Mouse (Mus musculus) layer of hippocampus, adult 9-11 months (tissue): ENCODE measurements around the gene Olfr1032.
"Not testable (repeated sequence)": the region's sequence is repeated elsewhere in the genome, so short reads cannot be mapped to it uniquely, and the experiment has no call there.

Experiments
- DNase-seq: peaks from one replicate; pipeline ENCODE4 v3.0.0; 2022

Olfr1032 gene

DNA sequence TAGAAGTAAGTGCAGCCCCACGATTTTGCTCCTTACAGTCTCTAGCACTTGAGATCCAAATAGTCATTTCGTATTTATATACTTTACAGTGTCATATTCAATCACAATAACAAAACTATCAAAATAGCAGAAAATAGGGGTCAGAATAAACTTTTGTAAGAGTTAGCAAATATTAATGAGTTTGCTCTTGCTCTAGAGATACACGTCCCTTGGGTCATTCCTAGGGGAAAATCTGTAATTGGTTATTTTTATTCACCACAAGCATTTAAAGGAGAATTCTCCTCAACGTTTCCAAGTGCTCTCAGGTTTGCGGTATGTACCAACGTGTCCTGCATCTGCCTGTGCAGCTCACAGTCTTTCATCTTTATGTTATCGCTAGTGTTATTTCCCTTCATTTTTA lies at the start of gene Olfr1032:
TSS of gene Olfr1032 (plus strand) at position 301 of the 400 bp plus-strand sequence.
- no peak for DNase-seq

DNA sequence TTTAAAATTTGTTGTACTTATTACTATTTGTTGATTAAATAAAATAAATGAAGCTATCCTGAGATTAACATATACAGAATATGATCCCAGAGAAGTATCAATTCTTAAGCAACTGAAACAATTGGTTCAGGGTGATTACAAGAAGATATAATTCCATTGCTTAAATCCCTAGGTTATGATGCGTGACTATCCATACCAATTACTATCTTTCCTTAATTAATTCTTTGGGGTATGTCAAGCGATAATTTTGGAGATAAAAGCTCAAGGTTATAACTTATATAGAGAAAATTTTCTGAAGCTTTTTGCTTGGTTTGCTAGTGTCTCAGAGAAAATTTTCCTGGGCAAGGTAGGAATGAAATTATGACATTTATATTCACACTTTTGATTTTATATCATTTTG lies 31.7 kb upstream of the Olfr1032 start, which contains the start of gene Olfr1029:
TSS of gene Olfr1029 (plus strand) at position 301 of the 400 bp plus-strand sequence.
- no peak for DNase-seq

- DNase-seq = no peak
These were observed 26.4 kb upstream of the Olfr1032 start, which contains the start of gene Olfr1030 for GRCm38 (mm10) chr2:85978976-85979375. Gene Olfr1030, plus strand, starts transcription at chr2:85979276.

- DNase-seq = no peak
These were observed 15.3 kb upstream of the Olfr1032 start, which contains the start of gene Olfr1031 for GRCm38 (mm10) chr2:85990004-85990403. Gene Olfr1031, plus strand, starts transcription at chr2:85990304.

GRCm38 (mm10) chr2:86020406-86020805 lies 15.1 kb downstream of the Olfr1032 start, which contains the start of gene Olfr1033:
Gene Olfr1033, plus strand, starts transcription at chr2:86020633.
- DNase-seq = not testable (repeated sequence)

- not testable (repeated sequence) for DNase-seq
These were observed 16.2 kb downstream of the Olfr1032 start for GRCm38 (mm10) chr2:86021518-86021917.

DNA sequence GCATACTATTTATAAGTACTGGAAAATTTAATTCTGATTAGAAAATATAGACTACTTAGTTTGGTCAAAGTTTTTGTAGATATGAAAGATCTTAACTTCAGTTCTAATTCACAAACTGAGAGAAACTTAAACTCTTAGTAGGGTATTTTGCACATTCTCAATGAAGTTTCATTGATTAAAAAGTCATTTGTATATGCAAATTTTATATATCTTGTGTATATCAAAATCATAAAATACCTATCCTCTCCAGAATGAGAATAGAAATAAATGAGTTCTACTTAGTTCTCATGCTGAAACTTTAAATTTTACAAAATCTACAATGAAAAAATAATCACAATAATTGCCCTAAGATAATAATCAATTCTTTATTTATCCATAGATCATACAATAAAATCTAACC lies 40.2 kb downstream of the Olfr1032 start, which contains the start of gene Olfr1034:
TSS of gene Olfr1034 (plus strand) at position 301 of the 400 bp plus-strand sequence.
- no peak for DNase-seq

- DNase-seq = not testable (repeated sequence)
These were observed 45.4 kb downstream of the Olfr1032 start for GRCm38 (mm10) chr2:86050777-86051176.
